10 mouse cellular contexts compared by ENCODE assay signal in the genomic region with DNA sequence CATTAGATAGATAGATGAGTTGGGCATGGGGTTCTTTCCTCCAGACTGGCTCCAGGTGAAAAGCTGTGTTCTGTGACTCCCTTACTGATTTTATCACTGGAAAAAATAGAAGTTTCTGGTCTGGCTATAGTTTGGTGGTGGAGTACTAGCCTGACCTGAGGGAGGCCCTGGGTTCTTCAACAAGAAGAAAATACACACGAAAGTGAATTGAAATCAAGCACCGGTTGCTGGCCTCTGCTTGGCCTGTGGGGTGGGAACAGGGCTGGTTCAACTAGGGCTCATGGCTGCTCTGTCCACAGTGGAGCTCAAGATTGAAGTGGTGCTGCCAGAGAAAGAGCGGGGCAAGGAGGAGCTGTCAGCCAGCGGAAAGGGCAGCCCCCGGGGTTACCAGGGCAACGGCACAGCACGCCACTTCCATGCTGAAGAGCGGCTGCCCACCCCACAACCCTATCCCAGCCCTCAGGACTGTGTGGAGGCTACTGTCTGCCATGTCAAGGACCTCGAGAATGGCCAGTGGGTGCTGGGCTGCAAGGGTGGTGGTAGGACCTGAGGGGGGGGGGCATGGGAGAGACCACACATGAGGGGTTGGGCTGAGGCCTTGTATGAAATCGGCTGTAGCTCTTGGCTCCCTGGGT. TPM values are rescaled to one million over a fixed set of nuclear protein-coding genes. Genes with fewer than 3 reads are reported as not detected.
A peak's percentile ranks its signal among the peaks of the same experiment; 100 is the strongest.
DNase-seq lines count a peak whose midpoint lies in the region; ATAC-seq lines count a peak whose summit lies in the region.
"Had no signal": no experiment of that assay in that cellular context is flagged by ENCODE, and none has a peak within 500 bp of the region (broad histone marks: within the 10 kb centered on the region; RNA-seq: fewer than 3 reads in every experiment).

No protein-coding gene starts in this region.

- peak; percentile 78 to 86 for DNase-seq in cerebellum, postnatal 10 days
- DNase-seq in cerebellum, adult 8-10 months: no peak
- DNase-seq in right cerebral cortex, postnatal 4 days: peak; percentile 29
- no peak for DNase-seq in right cerebral cortex, adult 2 months (ENCODE audit: low spot score in 2 of 2)
- DNase-seq in mesoderm, embryonic 11.5 days (ENCODE audit: low read depth, low spot score): peak; percentile 37
- no peak for DNase-seq in spleen, postnatal 36 days (ENCODE audit: low spot score in 2 of 2)
- no peak for DNase-seq in gastrocnemius, adult 18-20 months (ENCODE audit: low spot score)

- ATAC-seq in granulocyte monocyte progenitor cell, adult 5-6 weeks (replicated peaks; ENCODE audit: poor library complexity, severe bottlenecking): no peak
- ATAC-seq: inflammation-experienced regulatory T-cells, adult 6 months; Patski had no signal

RNA-seq across cellular contexts. Expression of a gene that starts 9.1 kb away (rescaled TPM):
- total RNA-seq in granulocyte monocyte progenitor cell, adult 5-6 weeks (2014; fragmentation: Nextera tagmentation): 35.0 and 51.1 TPM in 2 replicates
- total RNA-seq in granulocyte monocyte progenitor cell, adult 5-6 weeks (2017): 47.1 and 73.7 TPM in 2 replicates
- 10 to 100 TPM; 17.1 to 18.9 TPM for total RNA-seq in gastrocnemius, adult 18-20 months (2021)

RNA-seq across cellular contexts. Expression of a gene that starts 10.0 kb away (rescaled TPM):
- total RNA-seq in granulocyte monocyte progenitor cell, adult 5-6 weeks (2014; fragmentation: Nextera tagmentation): not detected in 2 replicates
- not detected in 2 replicates for total RNA-seq in granulocyte monocyte progenitor cell, adult 5-6 weeks (2017)
- total RNA-seq in gastrocnemius, adult 18-20 months (2021): under 1 TPM in 1 of 2 experiments, not detected in 1; 0.43 TPM

RNA-seq across cellular contexts. Expression of a gene that starts 31.6 kb away (rescaled TPM):
- 18.4 and 24.8 TPM in 2 replicates for total RNA-seq in granulocyte monocyte progenitor cell, adult 5-6 weeks (2014; fragmentation: Nextera tagmentation)
- 32.1 and 43.8 TPM in 2 replicates for total RNA-seq in granulocyte monocyte progenitor cell, adult 5-6 weeks (2017)
- 10 to 100 TPM; 15.3 to 17.1 TPM for total RNA-seq in gastrocnemius, adult 18-20 months (2021)

RNA-seq across cellular contexts. Expression of a gene that starts 47.6 kb away (rescaled TPM):
- 26.0 and 30.1 TPM in 2 replicates for total RNA-seq in granulocyte monocyte progenitor cell, adult 5-6 weeks (2014; fragmentation: Nextera tagmentation)
- total RNA-seq in granulocyte monocyte progenitor cell, adult 5-6 weeks (2017): 19.4 and 20.9 TPM in 2 replicates
- 10 to 100 TPM; 23.4 to 30.2 TPM for total RNA-seq in gastrocnemius, adult 18-20 months (2021)

Comparison
In these comparisons a context has a peak if more than half of its experiments do, and no peak if none do; other contexts are left out.
1. DNase-seq: peak in cerebellum, postnatal 10 days (2 of 2), right cerebral cortex, postnatal 4 days (single experiment) and mesoderm, embryonic 11.5 days (single experiment); none in cerebellum, adult 8-10 months (single experiment), right cerebral cortex, adult 2 months (0 of 2), spleen, postnatal 36 days (0 of 2) and gastrocnemius, adult 18-20 months (single experiment).